Mouse (Mus musculus) kidney, adult 8-10 months (tissue): ENCODE measurements around the gene Pygm.

Experiments used
- DNase-seq, 2 experiments: peaks; one replicate each; pipeline ENCODE4 v3.0.0; 2022

Gene Pygm

DNA sequence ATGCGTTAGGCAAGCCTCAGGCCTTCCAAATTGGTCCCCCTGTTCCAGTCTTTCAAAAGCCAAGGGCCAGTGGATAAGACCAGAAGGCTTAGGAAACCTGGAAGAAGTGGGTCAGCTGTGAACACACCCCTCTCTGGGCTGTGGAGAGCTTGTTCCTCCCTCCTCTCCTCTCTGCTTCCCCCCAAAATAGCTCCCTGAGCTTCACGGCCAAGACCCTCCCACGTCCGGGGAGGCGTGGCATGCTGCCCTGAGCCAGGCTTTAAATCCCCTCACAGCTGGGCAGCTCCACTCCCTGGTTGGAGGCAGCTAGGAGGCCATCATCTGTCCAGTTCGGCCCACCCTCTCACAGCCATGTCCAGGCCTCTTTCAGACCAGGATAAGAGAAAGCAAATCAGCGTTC lies at the start of gene Pygm:
TSS of gene Pygm (plus strand) at position 272 of the 400 bp plus-strand sequence.
- peak; percentile 48 to 52 for DNase-seq

DNA sequence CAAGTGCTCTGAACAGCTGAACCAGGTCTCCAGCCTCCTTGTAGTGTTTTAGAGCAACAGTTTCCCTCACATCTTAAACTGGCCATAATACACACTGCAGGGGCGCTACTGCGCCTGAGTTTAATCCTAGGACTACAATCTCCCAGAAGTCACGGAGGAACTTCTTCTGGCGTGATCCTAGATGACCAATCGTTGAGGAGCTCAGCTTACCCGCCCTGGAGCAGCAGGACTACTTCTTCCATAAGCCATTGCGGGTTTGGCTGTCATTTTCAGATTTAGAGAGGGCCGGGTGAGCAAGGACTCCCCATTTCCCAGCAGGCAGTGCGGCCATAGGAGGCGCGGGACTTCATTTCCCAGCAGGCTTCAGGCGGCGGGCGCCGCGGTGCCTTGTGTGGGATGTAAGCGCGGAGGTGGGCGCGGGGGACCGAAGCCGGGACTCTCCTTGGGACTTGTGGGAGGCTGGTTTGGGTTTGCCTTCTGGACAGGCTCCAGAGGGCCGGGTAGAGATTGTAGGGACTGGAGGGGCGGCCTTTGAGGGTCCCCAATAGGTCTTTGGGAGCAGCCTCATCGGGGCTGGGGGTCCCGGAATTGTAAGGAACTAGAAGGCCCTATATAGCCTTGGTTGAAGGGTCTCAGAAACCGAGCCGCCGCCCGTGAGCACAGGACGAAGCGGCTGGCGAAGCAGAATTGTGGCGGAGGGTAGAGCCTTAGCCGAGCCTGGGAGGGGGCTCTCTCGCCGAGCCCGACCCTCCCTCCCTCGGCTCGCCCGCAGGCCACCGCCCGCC lies 49.3 kb upstream of the Pygm start, which contains the start of gene Men1:
TSS of gene Men1 (plus strand) at position 307 of the 785 bp plus-strand sequence.
- peak; percentile 96 to 98 for DNase-seq

DNA sequence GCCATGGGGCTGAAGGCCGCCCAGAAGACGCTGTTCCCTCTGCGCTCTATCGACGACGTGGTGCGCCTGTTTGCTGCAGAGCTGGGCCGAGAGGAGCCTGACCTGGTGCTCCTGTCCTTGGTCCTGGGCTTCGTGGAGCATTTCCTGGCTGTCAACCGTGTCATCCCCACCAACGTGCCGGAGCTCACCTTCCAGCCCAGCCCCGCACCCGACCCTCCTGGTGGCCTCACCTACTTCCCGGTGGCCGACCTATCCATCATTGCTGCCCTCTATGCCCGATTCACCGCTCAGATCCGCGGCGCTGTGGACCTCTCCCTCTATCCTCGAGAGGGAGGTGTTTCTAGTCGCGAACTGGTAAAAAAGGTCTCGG lies 48.8 kb upstream of the Pygm start:
- no peak for DNase-seq

DNA sequence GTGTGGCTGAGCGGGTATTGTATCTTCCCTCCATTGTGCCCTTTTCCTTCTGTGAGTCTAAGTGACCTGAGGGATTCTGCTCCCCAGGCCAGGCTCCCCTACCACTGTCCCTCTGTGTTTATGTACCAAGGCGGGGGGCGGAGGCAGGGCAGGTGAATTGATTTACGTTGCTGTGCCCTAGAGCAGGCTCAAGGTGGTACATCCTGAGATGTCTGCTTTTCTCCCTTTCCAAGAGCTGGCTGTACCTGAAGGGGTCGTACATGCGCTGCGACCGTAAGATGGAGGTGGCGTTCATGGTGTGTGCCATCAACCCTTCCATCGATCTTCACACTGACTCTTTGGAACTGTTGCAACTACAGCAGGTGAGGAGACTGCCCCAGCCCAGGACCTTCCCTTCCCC lies 47.3 kb upstream of the Pygm start:
- DNase-seq: no peak

DNA sequence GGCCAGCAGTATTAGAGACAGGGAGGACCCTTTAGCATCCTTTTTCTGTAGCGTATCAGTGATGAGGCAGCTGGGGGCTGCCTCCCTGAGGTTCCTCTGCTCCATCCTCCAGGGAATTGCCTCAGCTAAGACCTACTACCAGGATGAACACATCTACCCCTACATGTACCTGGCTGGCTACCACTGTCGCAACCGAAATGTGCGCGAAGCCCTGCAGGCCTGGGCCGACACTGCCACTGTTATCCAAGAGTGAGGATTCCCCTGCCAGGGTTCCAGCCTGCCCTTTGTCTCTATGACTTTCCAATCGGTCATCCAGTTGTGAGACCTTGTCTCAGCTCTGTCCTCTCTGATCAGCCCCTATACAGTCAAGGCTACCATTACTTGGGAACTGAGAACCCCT lies 46.0 kb upstream of the Pygm start:
- no peak for DNase-seq

DNA sequence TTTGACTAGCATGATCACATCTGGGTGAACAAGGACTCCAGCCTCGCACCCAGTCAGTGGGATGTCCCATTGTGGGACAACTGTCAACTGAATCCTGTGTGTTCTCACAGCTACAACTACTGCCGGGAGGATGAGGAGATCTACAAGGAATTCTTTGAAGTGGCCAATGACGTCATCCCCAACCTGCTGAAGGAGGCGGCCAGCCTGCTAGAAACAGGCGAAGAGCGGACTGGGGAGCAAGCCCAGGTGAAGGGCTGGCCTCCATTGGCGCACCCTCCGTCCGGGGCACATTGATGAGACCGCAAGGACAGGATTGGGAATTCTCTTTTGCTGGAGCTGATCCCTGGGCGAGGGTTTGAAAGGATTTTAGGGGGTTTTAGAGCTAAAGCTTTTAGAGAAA lies 45.5 kb upstream of the Pygm start:
- DNase-seq: no peak

DNA sequence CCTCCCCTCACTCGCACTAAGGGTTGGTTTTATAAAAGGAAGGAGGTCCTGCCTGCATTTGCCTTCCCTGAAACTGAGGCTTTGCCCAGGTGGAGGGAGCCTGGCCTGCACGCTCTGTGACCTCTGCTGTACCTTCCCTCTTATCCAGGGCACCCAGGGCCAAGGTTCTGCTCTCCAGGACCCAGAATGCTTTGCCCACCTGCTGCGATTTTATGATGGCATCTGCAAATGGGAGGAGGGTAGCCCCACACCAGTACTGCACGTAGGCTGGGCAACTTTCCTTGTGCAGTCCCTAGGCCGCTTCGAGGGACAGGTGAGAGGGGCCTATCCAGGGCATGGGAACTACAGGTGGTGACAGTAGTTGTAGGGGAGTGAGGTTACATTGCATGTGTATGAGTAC lies 45.0 kb upstream of the Pygm start:
- DNase-seq: no peak

DNA sequence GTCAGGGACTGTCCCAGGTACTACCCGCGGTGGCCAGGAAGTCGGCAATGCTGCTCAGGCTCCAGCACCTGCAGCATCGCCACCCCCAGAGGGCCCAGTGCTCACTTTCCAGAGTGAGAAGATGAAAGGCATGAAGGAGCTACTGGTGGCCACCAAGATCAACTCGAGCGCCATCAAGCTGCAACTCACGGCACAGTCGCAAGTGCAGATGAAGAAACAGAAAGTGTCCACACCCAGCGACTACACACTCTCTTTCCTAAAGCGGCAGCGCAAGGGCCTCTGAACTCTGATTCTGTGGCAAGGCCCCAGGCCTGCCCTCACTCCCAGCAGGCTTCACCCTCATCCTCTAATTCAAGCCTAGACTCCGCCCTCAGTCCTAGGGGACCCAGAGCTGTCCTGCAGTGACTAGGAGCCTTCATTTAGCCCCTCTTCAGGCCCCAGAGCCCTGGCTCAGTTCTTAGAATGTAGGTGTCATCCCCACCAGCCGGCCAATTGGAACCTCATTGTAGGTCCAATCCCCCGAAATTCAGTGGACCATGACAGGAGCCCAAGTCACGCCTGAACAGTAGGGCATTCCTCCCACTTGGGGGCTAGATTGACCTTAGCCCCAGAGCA lies 44.2 kb upstream of the Pygm start:
- DNase-seq: peak; percentile 85

DNA sequence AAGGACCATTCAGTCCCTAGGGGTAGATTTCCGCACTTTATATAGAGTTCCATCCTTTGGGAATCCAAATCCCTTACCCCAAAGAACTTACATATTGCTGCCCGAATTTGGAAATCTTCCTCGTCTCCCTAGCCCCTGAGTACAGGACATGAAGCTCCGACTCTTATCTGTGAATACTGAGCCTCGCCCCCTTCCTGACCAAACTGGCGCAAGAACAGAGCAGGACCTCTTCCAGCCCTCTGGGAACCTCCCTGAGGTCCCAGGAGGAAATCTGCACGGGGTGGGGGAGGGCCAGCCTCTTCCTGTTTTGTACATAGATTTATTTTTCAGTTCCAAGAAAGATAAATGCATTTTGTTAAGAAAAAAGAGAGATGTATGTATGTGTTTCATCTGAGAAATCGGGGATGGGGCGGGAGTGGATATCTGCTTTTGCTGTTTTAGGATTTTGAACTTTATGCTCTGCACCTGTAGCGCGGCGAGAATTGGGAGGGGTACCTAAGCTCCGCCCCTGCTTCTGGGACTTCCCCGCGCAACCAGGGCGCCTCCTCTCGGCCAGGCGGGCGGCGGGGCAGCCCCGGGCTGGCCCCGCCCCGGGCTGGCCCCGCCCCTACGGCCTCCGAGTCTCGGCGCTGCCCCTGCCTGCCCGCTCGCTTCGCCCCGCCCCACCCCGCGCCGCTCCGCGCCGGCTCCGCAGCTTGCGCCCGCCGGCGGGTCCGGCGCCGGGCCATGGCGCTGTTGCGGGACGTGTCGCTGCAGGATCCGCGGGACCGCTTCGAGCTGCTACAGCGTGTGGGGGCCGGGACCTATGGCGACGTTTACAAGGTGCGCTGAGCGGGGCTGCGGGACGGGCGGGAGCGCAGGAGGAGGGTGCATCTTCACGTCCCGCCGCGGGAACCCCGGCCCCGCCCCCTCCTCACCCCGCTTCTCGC lies 43.4 kb upstream of the Pygm start, which contains the start of gene Map4k2:
TSS of gene Map4k2 (plus strand) at position 612 of the 929 bp plus-strand sequence.
- DNase-seq: peak; percentile 87 to 91

DNA sequence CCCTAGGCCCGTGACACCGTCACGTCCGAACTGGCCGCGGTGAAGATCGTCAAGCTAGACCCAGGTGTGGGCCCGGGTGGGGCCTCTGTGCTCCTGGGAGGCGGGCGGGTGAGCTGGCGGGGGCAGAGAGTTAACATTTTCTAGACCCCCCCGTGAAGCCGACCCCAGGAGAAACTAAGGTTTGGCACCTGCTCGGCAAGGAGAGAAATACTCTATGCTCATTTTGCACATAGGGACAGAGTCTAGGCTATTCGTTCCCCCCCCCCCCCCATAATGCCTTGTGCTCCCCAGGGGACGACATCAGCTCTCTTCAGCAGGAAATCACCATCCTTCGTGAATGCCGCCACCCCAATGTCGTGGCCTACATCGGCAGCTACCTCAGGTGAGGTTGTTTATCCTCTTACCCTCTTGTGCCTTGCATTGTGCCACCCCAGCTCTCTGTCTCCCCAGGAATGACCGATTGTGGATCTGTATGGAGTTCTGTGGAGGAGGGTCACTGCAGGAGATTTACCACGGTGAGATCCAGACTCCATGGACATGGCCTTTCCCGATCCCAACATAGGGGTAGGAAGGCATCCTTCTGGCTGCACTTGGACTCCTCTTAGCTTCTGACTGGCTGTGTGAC lies 42.6 kb upstream of the Pygm start:
- no peak for DNase-seq

DNA sequence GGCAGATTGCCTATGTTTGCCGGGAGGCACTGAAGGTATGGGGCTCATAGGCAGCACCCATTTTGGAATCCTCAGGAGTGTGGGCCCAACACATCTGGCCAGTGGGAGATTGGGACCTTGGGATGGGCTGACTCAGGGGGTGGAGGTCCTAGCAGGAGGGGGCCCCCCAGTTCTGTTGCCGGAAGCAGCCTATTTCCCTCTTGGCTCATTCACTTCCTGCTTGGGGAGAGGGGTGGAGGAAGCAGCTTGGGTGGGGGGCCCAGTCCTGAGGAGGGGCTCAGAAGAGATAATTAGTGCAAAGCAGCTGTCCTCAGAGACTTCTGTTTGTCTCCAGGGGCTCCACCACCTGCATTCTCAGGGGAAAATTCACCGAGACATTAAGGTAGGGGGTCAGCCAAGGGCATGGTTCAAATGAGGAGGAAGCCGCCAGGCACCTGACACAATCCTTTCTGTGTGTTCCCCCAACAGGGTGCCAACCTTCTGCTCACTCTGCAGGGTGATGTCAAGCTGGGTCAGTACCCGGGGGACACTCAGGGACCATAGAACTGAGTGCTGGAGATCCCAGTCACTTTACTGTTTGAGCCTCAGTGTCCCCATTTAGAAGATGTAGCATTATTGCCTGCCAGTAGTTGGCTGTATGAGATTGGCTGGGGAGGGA lies 41.8 kb upstream of the Pygm start:
- no peak for DNase-seq

DNA sequence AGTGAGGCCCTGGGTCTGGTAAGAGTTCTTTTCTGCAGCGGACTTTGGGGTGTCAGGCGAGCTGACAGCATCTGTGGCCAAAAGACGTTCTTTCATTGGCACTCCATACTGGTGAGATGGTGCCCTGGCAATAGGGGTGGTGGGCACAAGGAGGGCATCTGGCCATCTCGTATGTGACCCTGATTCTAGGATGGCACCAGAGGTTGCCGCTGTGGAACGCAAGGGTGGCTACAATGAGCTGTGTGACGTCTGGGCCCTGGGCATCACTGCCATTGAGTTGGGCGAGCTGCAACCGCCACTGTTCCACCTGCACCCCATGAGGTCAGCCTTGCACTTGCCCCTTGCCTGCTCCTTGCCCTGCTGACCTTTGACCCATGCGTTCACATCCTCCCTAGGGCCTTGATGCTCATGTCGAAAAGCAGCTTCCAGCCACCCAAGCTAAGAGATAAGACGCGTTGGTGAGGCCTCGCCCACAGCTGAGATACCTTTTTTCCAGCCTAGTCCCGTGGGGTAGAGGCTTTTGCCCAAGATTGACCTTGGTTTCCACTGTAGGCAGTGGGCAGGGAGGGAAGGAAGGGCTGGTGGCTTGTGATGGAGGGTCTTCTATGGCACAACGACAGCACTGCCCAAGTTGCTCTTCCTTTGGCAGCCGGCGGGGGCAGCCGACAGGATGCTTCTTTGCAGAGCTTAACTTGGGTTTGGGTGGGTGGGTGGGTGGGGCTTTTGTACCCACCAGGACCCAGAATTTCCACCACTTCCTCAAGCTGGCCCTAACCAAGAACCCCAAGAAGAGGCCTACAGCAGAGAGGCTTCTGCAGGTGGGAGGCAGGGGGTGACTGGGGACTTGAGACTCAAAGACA lies 40.9 kb upstream of the Pygm start:
- DNase-seq: no peak

DNA sequence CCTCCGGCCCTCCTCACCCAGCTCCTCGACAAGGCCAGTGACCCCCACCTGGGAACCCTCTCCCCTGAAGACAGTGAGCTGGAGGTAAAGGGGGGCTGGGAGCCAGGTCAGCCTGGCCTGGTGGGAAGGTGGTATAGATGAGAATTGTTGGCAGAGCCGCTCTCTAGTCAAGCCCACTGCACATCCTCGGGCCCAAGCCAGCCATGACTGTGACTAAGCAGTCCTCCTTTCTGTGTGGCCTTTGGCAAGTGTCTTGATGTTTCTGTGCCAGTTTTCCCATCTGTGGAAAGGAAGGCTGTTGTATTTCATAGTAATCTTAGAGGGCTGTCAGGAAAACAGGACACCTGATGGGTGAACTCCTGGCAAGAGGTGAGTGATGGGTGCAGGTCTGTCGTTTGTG lies 40.2 kb upstream of the Pygm start:
- no peak for DNase-seq

DNA sequence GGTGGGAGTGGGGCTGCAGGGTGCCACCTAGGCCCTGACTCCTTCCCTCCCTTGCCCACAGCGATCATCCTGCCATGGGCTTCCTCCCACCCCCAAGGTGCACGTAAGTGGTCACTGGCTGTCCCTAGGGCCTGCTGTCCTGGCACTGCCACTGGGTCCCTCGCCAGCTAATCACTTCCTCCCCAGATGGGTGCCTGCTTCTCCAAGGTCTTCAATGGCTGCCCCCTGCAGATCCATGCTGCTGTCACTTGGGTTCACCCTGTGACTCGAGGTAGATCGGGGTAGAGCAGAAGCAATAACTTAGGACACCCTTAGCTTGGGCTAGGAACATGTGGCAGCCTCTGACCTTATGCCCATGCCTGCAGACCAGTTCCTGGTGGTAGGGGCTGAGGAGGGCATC lies 38.2 kb upstream of the Pygm start:
- DNase-seq: no peak

DNA sequence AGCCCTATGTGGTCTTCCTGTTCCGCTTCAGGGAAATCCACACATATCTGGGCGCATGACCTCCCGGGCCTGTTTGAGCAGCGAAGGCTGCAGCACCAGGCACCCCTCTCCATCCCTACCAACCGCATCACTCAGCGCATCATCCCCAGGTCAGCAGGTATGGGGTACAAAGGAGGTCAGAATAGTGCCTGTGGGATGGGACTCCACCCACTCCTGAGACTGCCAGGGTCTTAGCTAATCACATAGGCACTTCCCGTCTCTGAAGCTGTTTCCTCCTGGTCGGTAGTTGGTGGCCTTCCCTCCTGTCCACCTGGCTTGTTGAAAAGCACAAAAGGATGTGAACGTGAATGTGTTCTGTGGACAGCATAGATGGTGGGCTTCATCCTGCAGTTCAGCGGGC lies 37.5 kb upstream of the Pygm start:
- DNase-seq: no peak

DNA sequence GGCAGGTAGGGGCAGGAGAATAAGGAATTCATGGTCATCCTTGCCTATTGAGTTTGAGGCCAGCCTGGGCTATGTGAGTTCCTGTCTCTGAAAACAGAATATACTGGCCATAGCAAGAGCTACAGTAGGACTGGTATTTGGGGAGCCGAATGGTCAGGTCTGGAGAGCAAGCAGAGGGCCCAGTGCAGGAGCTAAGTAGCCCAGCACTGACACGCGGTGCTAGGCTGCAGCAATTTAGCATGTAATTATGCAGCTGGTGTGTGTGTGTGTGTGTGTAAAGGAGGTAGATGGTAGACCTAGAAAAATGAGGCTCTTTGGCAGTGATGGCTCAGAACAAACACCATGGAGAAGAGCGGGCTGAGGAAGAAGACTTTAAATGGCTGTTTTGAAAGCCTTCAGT lies 36.6 kb upstream of the Pygm start:
- DNase-seq: no peak

DNA sequence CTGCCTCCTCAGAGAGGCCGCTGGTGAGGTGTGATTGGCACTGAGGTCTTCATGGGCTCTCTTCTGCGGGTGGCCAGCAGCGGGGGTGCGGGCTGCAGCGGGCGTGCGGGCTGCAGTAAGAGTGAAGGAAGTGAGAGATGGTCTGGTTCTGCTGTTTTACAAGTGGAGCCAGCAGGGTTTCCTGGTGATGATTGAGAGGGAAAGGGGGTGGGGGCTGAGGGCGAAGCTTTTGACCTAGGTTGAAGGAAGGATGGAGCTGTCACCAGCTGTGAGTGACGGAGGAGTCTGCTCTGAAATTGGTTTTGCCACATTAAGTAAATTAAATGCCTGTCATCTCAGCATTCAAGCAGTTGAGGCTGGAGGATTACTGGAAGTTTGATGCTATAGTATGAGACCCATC lies 35.5 kb upstream of the Pygm start:
- no peak for DNase-seq

DNA sequence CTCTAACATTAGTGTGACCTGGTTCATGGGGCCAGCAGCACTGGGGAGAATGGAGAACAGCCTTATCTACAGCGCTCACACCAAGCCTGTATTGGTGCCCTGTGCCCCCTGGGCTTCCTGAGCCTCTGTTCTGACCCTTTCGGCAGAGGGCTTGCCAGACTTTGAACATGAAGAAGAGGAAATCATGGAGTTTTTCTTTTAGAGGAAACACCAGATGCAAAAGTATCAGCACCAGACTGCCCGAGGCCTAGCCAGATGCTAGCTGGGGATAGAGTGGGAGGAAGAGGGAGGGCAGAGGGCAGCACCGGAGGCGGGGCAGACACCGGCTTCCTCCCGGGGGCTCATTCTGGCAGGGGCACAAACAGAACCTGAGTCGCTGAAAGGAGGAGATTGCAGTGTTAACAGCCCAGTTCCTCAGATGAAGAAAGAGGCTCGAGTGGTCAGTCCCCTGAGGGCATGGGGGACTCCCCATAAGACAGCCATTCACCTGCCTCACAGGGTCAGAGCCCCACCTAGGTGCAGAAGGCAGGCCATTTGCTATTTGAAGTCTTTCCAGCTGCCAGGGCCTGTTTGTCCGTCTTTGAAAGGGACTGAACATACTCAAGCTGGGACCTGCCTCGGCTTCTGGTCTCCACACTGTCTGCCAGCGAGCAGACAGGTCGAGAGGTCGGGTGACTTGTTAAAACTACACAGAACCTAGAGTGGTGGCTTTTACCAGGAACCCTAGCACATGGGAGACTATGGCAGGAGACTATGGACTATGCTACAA lies 34.8 kb upstream of the Pygm start:
- peak in 1 of 2 experiments; percentile 50 for DNase-seq

DNA sequence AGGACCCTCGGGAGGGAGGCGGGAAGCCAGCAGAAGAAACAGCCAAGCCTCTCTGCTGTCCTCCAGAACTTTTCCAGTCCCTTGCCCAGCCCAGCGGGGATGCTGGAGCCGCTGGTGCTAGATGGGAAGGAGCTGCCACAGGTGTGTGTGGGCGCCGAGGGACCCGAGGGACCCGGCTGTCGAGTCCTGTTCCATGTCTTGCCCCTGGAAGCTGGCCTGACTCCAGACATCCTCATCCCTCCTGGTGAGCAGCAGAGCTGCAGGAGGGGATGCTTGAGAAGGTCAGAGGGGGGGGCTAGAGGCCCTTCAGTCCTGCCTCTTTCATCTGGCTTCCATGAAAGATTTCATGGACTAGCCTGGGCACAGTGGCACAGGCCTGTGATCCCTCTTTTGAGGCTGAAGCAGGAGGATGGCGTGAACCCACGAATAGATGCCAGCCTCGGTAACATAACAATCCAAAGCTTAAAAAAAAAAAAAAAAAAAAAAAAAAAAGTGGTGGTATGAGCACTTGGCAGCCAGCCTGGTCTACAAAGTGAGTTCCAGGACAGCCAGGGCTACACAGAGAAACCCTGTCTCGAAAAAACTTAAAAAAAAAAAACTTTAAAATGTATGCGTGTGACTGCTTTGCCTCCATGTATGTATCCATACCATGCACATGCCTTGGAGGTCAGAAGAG lies 32.6 kb upstream of the Pygm start:
- no peak for DNase-seq

DNA sequence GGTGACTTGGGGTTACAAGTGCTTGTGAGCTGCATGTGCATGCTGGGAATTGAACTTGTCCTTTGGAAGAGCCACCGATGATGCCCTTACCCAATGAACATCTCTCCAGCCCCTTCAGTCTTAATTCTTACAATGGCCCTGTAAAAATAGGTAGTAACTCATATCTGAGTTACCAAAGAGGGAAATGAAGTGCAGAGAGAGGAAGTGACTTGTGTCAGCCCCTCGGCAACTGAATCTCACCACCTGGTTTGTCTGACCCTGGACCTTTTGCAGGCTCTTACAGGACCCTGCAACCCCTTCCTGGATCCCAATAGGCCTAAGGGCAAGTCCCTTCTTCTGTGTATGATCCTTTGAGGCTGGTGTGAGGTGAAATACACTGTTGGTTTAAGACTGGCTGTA lies 32.1 kb upstream of the Pygm start:
- no peak for DNase-seq
